ENCODE assay signal across 14 mouse cellular contexts in the genomic region with DNA sequence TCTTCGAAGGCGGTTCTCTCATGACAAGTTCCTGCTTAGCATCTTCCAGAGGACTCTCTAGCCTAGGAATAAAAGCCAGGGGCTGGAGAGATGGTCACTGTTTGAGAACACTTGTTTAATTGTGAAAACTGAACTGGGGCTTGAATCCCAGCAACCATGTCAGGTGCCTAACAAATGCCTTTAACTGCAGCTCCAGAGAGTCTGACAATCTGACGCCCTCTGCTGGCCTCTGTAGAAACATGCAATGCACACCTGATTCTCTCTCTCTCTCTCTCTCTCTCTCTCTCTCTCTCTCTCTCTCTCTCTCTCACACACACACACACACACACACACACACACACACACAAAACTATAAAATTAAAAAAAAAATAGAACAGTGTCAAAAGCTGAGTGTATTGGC. TPM values are rescaled to one million over a fixed set of nuclear protein-coding genes. Genes with fewer than 3 reads are reported as not detected.
DNase-seq lines count a peak whose midpoint lies in the region; ATAC-seq and TF ChIP-seq lines count a peak whose summit lies in the region.
"Had no signal": no experiment of that assay in that cellular context is flagged by ENCODE, and none has a peak within 500 bp of the region (broad histone marks: within the 10 kb centered on the region; RNA-seq: fewer than 3 reads in every experiment).

No protein-coding gene starts in this region.

- H3K9me3 ChIP-seq in liver, embryonic 14.5 days (ENCODE audit: control insufficient read depth, low read length): no peaks in the 10 kb centered on the region
- H3K9me3 ChIP-seq in liver, embryonic 11.5 days (ENCODE audit: control insufficient read depth, low read length): peaks cover 3% of the 10 kb centered on the region; the same call in 1 of the 2 replicates
- H3K9me3 ChIP-seq in ES-Bruce4 (replicated peaks; ENCODE audit: control insufficient read depth, insufficient read depth, low read length, poor library complexity, severe bottlenecking): no peaks in the 10 kb centered on the region; the same call in 1 of the 2 replicates
- H3K9me3 ChIP-seq: embryonic facial prominence, embryonic 12.5 days; forebrain, embryonic 15.5 days; heart, embryonic 10.5 days; hindbrain, embryonic 10.5 days had no signal

- H3K27ac ChIP-seq in liver, embryonic 14.5 days: no peak overlapping the region
- H3K27ac ChIP-seq in liver, embryonic 11.5 days (ENCODE audit: low read depth, low read length): no peak overlapping the region
- no peak overlapping the region for H3K27ac ChIP-seq in ES-Bruce4 (ENCODE audit: insufficient read depth, low read length)
- H3K27ac ChIP-seq: embryonic facial prominence, embryonic 12.5 days; forebrain, embryonic 15.5 days; heart, embryonic 10.5 days; hindbrain, embryonic 10.5 days; kidney, embryonic 15.5 days had no signal

- no peak for DNase-seq in liver, embryonic 14.5 days (ENCODE audit: low read depth in 3 of 3, low spot score in 3 of 3)
- no peak for DNase-seq in liver, embryonic 11.5 days (ENCODE audit: low spot score)
- DNase-seq in B cell, adult 2 months: peak; percentile 25 to 31
- no peak for DNase-seq in layer of hippocampus, postnatal 25 days (ENCODE audit: extremely low spot score in 1 of 2, low spot score in 1 of 2)
- DNase-seq in left cerebral cortex, postnatal 10 days (ENCODE audit: extremely low spot score in 1 of 2, low spot score in 2 of 2): no peak
- DNase-seq: cerebellum, adult 11 months had no signal

- H3K4me1 ChIP-seq in liver, embryonic 14.5 days (replicated peaks; ENCODE audit: control insufficient read depth in 2 of 2, insufficient read depth in 2 of 2, low read length in 1 of 2): no peaks in the 10 kb centered on the region
- no peaks in the 10 kb centered on the region for H3K4me1 ChIP-seq in liver, embryonic 11.5 days (replicated peaks; ENCODE audit: control insufficient read depth, insufficient read depth, low read length)
- peaks cover 2% of the 10 kb centered on the region for H3K4me1 ChIP-seq in ES-Bruce4 (ENCODE audit: control insufficient read depth, insufficient read depth, low read length)
- H3K4me1 ChIP-seq: embryonic facial prominence, embryonic 12.5 days; forebrain, embryonic 15.5 days; heart, embryonic 10.5 days; hindbrain, embryonic 10.5 days; kidney, embryonic 15.5 days had no signal

- H3K4me3 ChIP-seq in liver, embryonic 14.5 days (ENCODE audit: insufficient read depth in 1 of 2, low read depth in 2 of 2, low read length in 2 of 2): no peak overlapping the region
- no peak overlapping the region for H3K4me3 ChIP-seq in liver, embryonic 11.5 days (ENCODE audit: low read depth, low read length)
- no peak overlapping the region for H3K4me3 ChIP-seq in ES-Bruce4 (ENCODE audit: low read depth, low read length)
- H3K4me3 ChIP-seq: embryonic facial prominence, embryonic 12.5 days; forebrain, embryonic 15.5 days; heart, embryonic 10.5 days; hindbrain, embryonic 10.5 days; kidney, embryonic 15.5 days; myocyte had no signal

- WGBS in liver, embryonic 14.5 days (ENCODE audit: insufficient replicate concordance): 70% methylated on average over 3 of the region's 3 CpGs
- 62% methylated on average over 3 of the region's 3 CpGs for WGBS in liver, embryonic 11.5 days

- no peak for TF ChIP-seq EP300 in liver, embryonic 14.5 days (IDR thresholded peaks at IDR 0.05; ENCODE audit: low read depth)
- TF ChIP-seq EP300 in ES-Bruce4 (IDR thresholded peaks at IDR 0.05; ENCODE audit: insufficient read depth, low read depth, low read length): no peak

- TF ChIP-seq POLR2A in ES-Bruce4 (IDR thresholded peaks at IDR 0.05; ENCODE audit: insufficient read depth, low read length): no peak

- intact Hi-C loops in left cerebral cortex, postnatal 10 days (cut with DNase I): no loop called here

- no peaks in the 10 kb centered on the region for H3K36me3 ChIP-seq in liver, embryonic 14.5 days (replicated peaks; ENCODE audit: control insufficient read depth, insufficient read depth, low read depth)
- no peaks in the 10 kb centered on the region for H3K36me3 ChIP-seq in liver, embryonic 11.5 days (ENCODE audit: control insufficient read depth, insufficient read depth, low read length)
- H3K36me3 ChIP-seq in ES-Bruce4 (ENCODE audit: control insufficient read depth, insufficient read depth, low read length, poor library complexity, severe bottlenecking): no peaks in the 10 kb centered on the region
- H3K36me3 ChIP-seq: embryonic facial prominence, embryonic 12.5 days; forebrain, embryonic 15.5 days; heart, embryonic 10.5 days; hindbrain, embryonic 10.5 days; kidney, embryonic 15.5 days had no signal

- TF ChIP-seq CTCF in liver, embryonic 14.5 days (IDR thresholded peaks at IDR 0.05; ENCODE audit: low read depth): peak; percentile 55
- TF ChIP-seq CTCF in ES-Bruce4 (IDR thresholded peaks at IDR 0.05; ENCODE audit: low read depth, low read length): peak; percentile 49

- ATAC-seq in liver, embryonic 14.5 days (ENCODE audit: insufficient read depth): no peak
- no peak for ATAC-seq in liver, embryonic 11.5 days (replicated peaks; ENCODE audit: low FRiP score)
- peak; percentile 60 for ATAC-seq in megakaryocyte progenitor cell, adult 5-6 weeks (replicated peaks; ENCODE audit: poor library complexity)
- ATAC-seq: forebrain, embryonic 15.5 days had no signal

- H3K4me2 ChIP-seq in liver, embryonic 14.5 days (ENCODE audit: low read depth): no peak overlapping the region
- H3K4me2 ChIP-seq in liver, embryonic 11.5 days: no peak overlapping the region
- H3K4me2 ChIP-seq: embryonic facial prominence, embryonic 12.5 days; forebrain, embryonic 15.5 days; kidney, embryonic 15.5 days had no signal

- H3K9ac ChIP-seq in liver, embryonic 14.5 days (replicated peaks): no peak overlapping the region
- H3K9ac ChIP-seq in liver, embryonic 11.5 days (ENCODE audit: low read depth, low read length): no peak overlapping the region
- H3K9ac ChIP-seq in ES-Bruce4 (ENCODE audit: low read depth, poor library complexity, severe bottlenecking): no peak overlapping the region
- H3K9ac ChIP-seq: embryonic facial prominence, embryonic 12.5 days; forebrain, embryonic 15.5 days; kidney, embryonic 15.5 days had no signal

- no peaks in the 10 kb centered on the region for H3K27me3 ChIP-seq in liver, embryonic 14.5 days (ENCODE audit: control insufficient read depth, insufficient read depth, low read length)
- H3K27me3 ChIP-seq in liver, embryonic 11.5 days (replicated peaks; ENCODE audit: control insufficient read depth, insufficient read depth, low read length): no peaks in the 10 kb centered on the region
- no peaks in the 10 kb centered on the region for H3K27me3 ChIP-seq in ES-Bruce4 (ENCODE audit: control insufficient read depth, insufficient read depth, low read length, poor library complexity, severe bottlenecking)
- H3K27me3 ChIP-seq: embryonic facial prominence, embryonic 12.5 days; forebrain, embryonic 15.5 days; kidney, embryonic 15.5 days had no signal

RNA-seq across cellular contexts. Expression of a gene that starts 16.2 kb away (rescaled TPM):
- polyA plus RNA-seq in liver, embryonic 14.5 days (2012; rRNA removed): 1.7 and 1.9 TPM in 2 replicates
- polyA plus RNA-seq in liver, embryonic 14.5 days (2014; fragmentation: Nextera tagmentation; extraction: Ambion mirVana): 1.4 and 1.5 TPM in 2 replicates
- polyA plus RNA-seq in liver, embryonic 11.5 days (2014; fragmentation: Nextera tagmentation; extraction: Ambion mirVana): 10.1 and 10.4 TPM in 2 replicates
- polyA plus RNA-seq in ES-Bruce4 (2011; ENCODE audit: insufficient read depth, insufficient read length, low read depth, missing spikeins): not detected in 2 replicates
- 52.3 and 76.8 TPM in 2 replicates for total RNA-seq in megakaryocyte progenitor cell, adult 5-6 weeks (2015)
- total RNA-seq in megakaryocyte progenitor cell, adult 5-6 weeks (2017): 41.4 and 61.6 TPM in 2 replicates
- not detected for total RNA-seq in layer of hippocampus, postnatal 25 days (2021)
- not detected for total RNA-seq in left cerebral cortex, postnatal 10 days (2021)
- polyA plus RNA-seq: forebrain, embryonic 15.5 days had no signal

RNA-seq across cellular contexts. Expression of a gene that starts 19.5 kb away (rescaled TPM):
- 13.7 and 14.1 TPM in 2 replicates for polyA plus RNA-seq in liver, embryonic 14.5 days (2012; rRNA removed)
- 10.8 and 13.9 TPM in 2 replicates for polyA plus RNA-seq in liver, embryonic 14.5 days (2014; fragmentation: Nextera tagmentation; extraction: Ambion mirVana)
- 24.8 and 25.0 TPM in 2 replicates for polyA plus RNA-seq in liver, embryonic 11.5 days (2014; fragmentation: Nextera tagmentation; extraction: Ambion mirVana)
- 59.7 and 64.5 TPM in 2 replicates for polyA plus RNA-seq in ES-Bruce4 (2011; ENCODE audit: insufficient read depth, insufficient read length, low read depth, missing spikeins)
- 4.4 and 8.1 TPM in 2 replicates for total RNA-seq in megakaryocyte progenitor cell, adult 5-6 weeks (2015)
- total RNA-seq in megakaryocyte progenitor cell, adult 5-6 weeks (2017): 5.5 and 8.5 TPM in 2 replicates
- total RNA-seq in layer of hippocampus, postnatal 25 days (2021): 10 to 100 TPM; 38.7 to 42.3 TPM
- total RNA-seq in left cerebral cortex, postnatal 10 days (2021): 10 to 100 TPM; 25.9 to 27.8 TPM

Comparison
In these comparisons a context has a peak if more than half of its experiments do, and no peak if none do; other contexts are left out.
1. DNase-seq: peak in B cell, adult 2 months (2 of 2); none in liver, embryonic 14.5 days (0 of 3), liver, embryonic 11.5 days (single experiment), layer of hippocampus, postnatal 25 days (0 of 2) and left cerebral cortex, postnatal 10 days (0 of 2).
2. RNA of a gene that starts 16.2 kb away (total RNA-seq): 41.4 to 76.8 TPM in megakaryocyte progenitor cell, adult 5-6 weeks; not detected in layer of hippocampus, postnatal 25 days and not detected in left cerebral cortex, postnatal 10 days; every median in the first group is over 10 times any median in the second.